9 mouse cellular contexts compared by ENCODE assay signal in the genomic region with DNA sequence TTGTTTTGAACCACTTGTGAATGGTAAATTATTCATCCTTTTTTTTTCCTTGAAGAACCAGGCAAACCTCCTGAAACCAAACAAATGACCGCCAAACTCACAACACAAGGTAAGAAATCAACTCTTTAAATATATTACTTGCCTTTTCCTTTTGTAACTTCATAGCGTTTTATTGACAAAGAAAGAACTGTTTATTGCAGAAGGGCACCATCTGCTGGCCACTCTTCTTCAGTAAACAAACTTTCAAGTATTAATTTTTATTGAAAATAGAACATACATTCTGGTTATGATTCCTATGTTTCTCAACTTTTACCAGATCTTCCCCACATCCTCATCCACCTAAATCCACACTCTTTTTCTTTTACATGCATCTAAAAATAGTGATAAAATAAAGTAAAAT.
A peak's percentile ranks its signal among the peaks of the same experiment; 100 is the strongest.
DNase-seq lines count a peak whose midpoint lies in the region; ATAC-seq and TF ChIP-seq lines count a peak whose summit lies in the region.
"Had no signal": no experiment of that assay in that cellular context is flagged by ENCODE, and none has a peak within 500 bp of the region (broad histone marks: within the 10 kb centered on the region; RNA-seq: fewer than 3 reads in every experiment).

No protein-coding gene starts in this region.

- H3K27ac ChIP-seq in heart, adult 2 months = no peak overlapping the region
- no peak overlapping the region for H3K27ac ChIP-seq in heart, embryonic 10.5 days
- H3K27ac ChIP-seq: embryonic facial prominence, embryonic 12.5 days had no signal

- H3K27me3 ChIP-seq in heart, adult 2 months (ENCODE audit: control insufficient read depth, insufficient read depth, low read length) = no peaks in the 10 kb centered on the region
- H3K27me3 ChIP-seq in heart, embryonic 10.5 days (ENCODE audit: insufficient read depth, poor library complexity, severe bottlenecking) = no peaks in the 10 kb centered on the region
- H3K27me3 ChIP-seq: embryonic facial prominence, embryonic 12.5 days had no signal

- intact Hi-C loops in heart, adult 2 months (cut with DNase I) = no loop called here

- 25% methylated on average over 2 of the region's 2 CpGs for WGBS in heart, adult 2 months
- WGBS in heart, embryonic 10.5 days = 36% methylated on average over 2 of the region's 2 CpGs

- ATAC-seq in inflammation-experienced regulatory T-cells, adult 6 months = no peak

- TF ChIP-seq POLR2A in heart, adult 2 months (IDR thresholded peaks at IDR 0.05; ENCODE audit: insufficient read depth, low read depth, low read length) = no peak

- no peak overlapping the region for H3K4me3 ChIP-seq in heart, adult 2 months
- H3K4me3 ChIP-seq in heart, embryonic 10.5 days = no peak overlapping the region
- H3K4me3 ChIP-seq: embryonic facial prominence, embryonic 12.5 days had no signal

- no peaks in the 10 kb centered on the region for H3K9me3 ChIP-seq in heart, embryonic 10.5 days
- H3K9me3 ChIP-seq: embryonic facial prominence, embryonic 12.5 days had no signal

- peak; percentile 66 for TF ChIP-seq CTCF in heart, adult 2 months (IDR thresholded peaks at IDR 0.05)

- H3K4me1 ChIP-seq in heart, adult 2 months (ENCODE audit: control insufficient read depth, insufficient read depth, low read length) = no peaks in the 10 kb centered on the region
- H3K4me1 ChIP-seq in heart, embryonic 10.5 days = no peaks in the 10 kb centered on the region
- H3K4me1 ChIP-seq: embryonic facial prominence, embryonic 12.5 days had no signal

- no peak for DNase-seq in heart, adult 2 months
- DNase-seq in heart, embryonic 10.5 days (ENCODE audit: low spot score) = no peak
- peak; percentile 2 for DNase-seq in lung, postnatal 14 days
- no peak for DNase-seq in lung, postnatal 4 days
- peak; percentile 64 for DNase-seq in embryo, embryonic 10.5 days (ENCODE audit: low spot score)
- peak; percentile 45 for DNase-seq in retina, postnatal 1 day
- no peak for DNase-seq in thymus, postnatal 10 days (ENCODE audit: low spot score in 2 of 2)

- no peak overlapping the region for H3K9ac ChIP-seq in heart, adult 2 months (ENCODE audit: low read depth, low read length)
- H3K9ac ChIP-seq: embryonic facial prominence, embryonic 12.5 days had no signal

- H3K36me3 ChIP-seq in heart, adult 2 months (ENCODE audit: control insufficient read depth, insufficient read depth, low read length) = no peaks in the 10 kb centered on the region
- no peaks in the 10 kb centered on the region for H3K36me3 ChIP-seq in heart, embryonic 10.5 days
- H3K36me3 ChIP-seq: embryonic facial prominence, embryonic 12.5 days had no signal

- no peak for TF ChIP-seq EP300 in heart, adult 2 months (IDR thresholded peaks at IDR 0.05; ENCODE audit: insufficient read depth, low read depth, low read length)

- H3K79me2 ChIP-seq in heart, adult 2 months (replicated peaks; ENCODE audit: control insufficient read depth, insufficient read depth, low read length) = no peaks in the 10 kb centered on the region

Comparison
In these comparisons a context has a peak if more than half of its experiments do, and no peak if none do; other contexts are left out.
1. DNase-seq: peak in lung, postnatal 14 days (single experiment), embryo, embryonic 10.5 days (single experiment) and retina, postnatal 1 day (single experiment); none in heart, adult 2 months (0 of 2), heart, embryonic 10.5 days (single experiment), lung, postnatal 4 days (0 of 2) and thymus, postnatal 10 days (0 of 2).